14 mouse cellular contexts compared by ENCODE assay signal in genomic region chr7:120862196-120862595, GRCm38 (mm10). TPM values are rescaled to one million over a fixed set of nuclear protein-coding genes. Genes with fewer than 3 reads are reported as not detected.
DNase-seq lines count a peak whose midpoint lies in the region; ATAC-seq and TF ChIP-seq lines count a peak whose summit lies in the region.
"Had no signal": no experiment of that assay in that cellular context is flagged by ENCODE, and none has a peak within 500 bp of the region (broad histone marks: within the 10 kb centered on the region; RNA-seq: fewer than 3 reads in every experiment).

No protein-coding gene starts in this region.

- peak; percentile 50 for DNase-seq in hindbrain, embryonic 10.5 days (ENCODE audit: low spot score)
- peak; percentile 68 for DNase-seq in embryo, embryonic 11 days
- peak; percentile 42 for DNase-seq in hindlimb bud, embryonic 11.5 days (ENCODE audit: extremely low spot score, low read depth, low spot score)
- no peak for DNase-seq in liver, postnatal 0 days
- DNase-seq in T-cell, adult 2 months (ENCODE audit: low spot score) = no peak
- DNase-seq in frontal cortex, postnatal 36 days (ENCODE audit: low spot score in 2 of 2) = no peak
- DNase-seq: kidney, adult 8-10 months; lung, postnatal 4 days; retina, postnatal 1 day had no signal

- 4% methylated on average over 3 of the region's 3 CpGs for WGBS in hindbrain, embryonic 10.5 days
- 7% methylated on average over 3 of the region's 3 CpGs for WGBS in hindbrain, embryonic 12.5 days
- 32% methylated on average over 3 of the region's 3 CpGs for WGBS in liver, postnatal 0 days (ENCODE audit: insufficient replicate concordance)

- TF ChIP-seq CTCF in liver, postnatal 0 days (IDR thresholded peaks at IDR 0.05; ENCODE audit: low read depth) = no peak

- peaks cover 20% of the 10 kb centered on the region for H3K36me3 ChIP-seq in hindbrain, embryonic 10.5 days
- H3K36me3 ChIP-seq in hindbrain, embryonic 12.5 days = no peaks in the 10 kb centered on the region
- H3K36me3 ChIP-seq in liver, postnatal 0 days (replicated peaks; ENCODE audit: insufficient read depth, low read length) = peaks cover 20% of the 10 kb centered on the region

- no peak overlapping the region for H3K9ac ChIP-seq in hindbrain, embryonic 12.5 days
- H3K9ac ChIP-seq in liver, postnatal 0 days (replicated peaks) = peak overlapping the region; percentile 48

- TF ChIP-seq EP300 in liver, postnatal 0 days (IDR thresholded peaks at IDR 0.05; ENCODE audit: low read depth) = no peak

- no peaks in the 10 kb centered on the region for H3K27me3 ChIP-seq in hindbrain, embryonic 10.5 days (ENCODE audit: insufficient read depth, poor library complexity, severe bottlenecking)
- no peaks in the 10 kb centered on the region for H3K27me3 ChIP-seq in hindbrain, embryonic 12.5 days
- no peaks in the 10 kb centered on the region for H3K27me3 ChIP-seq in liver, postnatal 0 days (ENCODE audit: insufficient read depth, low read length)
- H3K27me3 ChIP-seq: CH12.LX had no signal

- no peak overlapping the region for H3K4me3 ChIP-seq in hindbrain, embryonic 10.5 days
- H3K4me3 ChIP-seq in hindbrain, embryonic 12.5 days = no peak overlapping the region
- 0 out of 2 replicates have a peak overlapping the region, but pooled peaks have one; percentile 3 for H3K4me3 ChIP-seq in liver, postnatal 0 days (ENCODE audit: low read depth, low read length)
- H3K4me3 ChIP-seq: left cerebral cortex, adult 2 months; myocyte had no signal

- no peaks in the 10 kb centered on the region for H3K9me3 ChIP-seq in hindbrain, embryonic 10.5 days
- no peaks in the 10 kb centered on the region for H3K9me3 ChIP-seq in hindbrain, embryonic 12.5 days (replicated peaks)
- no peaks in the 10 kb centered on the region for H3K9me3 ChIP-seq in liver, postnatal 0 days (ENCODE audit: low read length)

- no peak overlapping the region for H3K4me2 ChIP-seq in hindbrain, embryonic 12.5 days (replicated peaks)
- H3K4me2 ChIP-seq in liver, postnatal 0 days (ENCODE audit: low read depth, low read length) = peak overlapping the region; percentile 59

- no peak for ATAC-seq in hindbrain, embryonic 12.5 days (ENCODE audit: low FRiP score)
- ATAC-seq in liver, postnatal 0 days = no peak

- peaks cover 66% of the 10 kb centered on the region for H3K4me1 ChIP-seq in hindbrain, embryonic 10.5 days (replicated peaks)
- H3K4me1 ChIP-seq in hindbrain, embryonic 12.5 days = peaks cover 51% of the 10 kb centered on the region
- peaks cover 77% of the 10 kb centered on the region for H3K4me1 ChIP-seq in liver, postnatal 0 days (ENCODE audit: insufficient read depth)

- peak overlapping the region; percentile 66 for H3K27ac ChIP-seq in hindbrain, embryonic 10.5 days
- no peak overlapping the region for H3K27ac ChIP-seq in hindbrain, embryonic 12.5 days
- H3K27ac ChIP-seq in liver, postnatal 0 days (ENCODE audit: low read depth) = peak overlapping the region; percentile 88
- H3K27ac ChIP-seq: left cerebral cortex, adult 2 months had no signal

RNA-seq across cellular contexts. Expression of gene Eef2k, which starts 19.6 kb away (rescaled TPM):
- polyA plus RNA-seq in hindbrain, embryonic 10.5 days (2016; fragmentation: Nextera tagmentation; extraction: Ambion mirVana) = 26.9 and 30.1 TPM in 2 replicates
- 32.5 and 34.8 TPM in 2 replicates for polyA plus RNA-seq in hindbrain, embryonic 12.5 days (2016; fragmentation: Nextera tagmentation; extraction: Ambion mirVana)
- polyA plus RNA-seq in liver, postnatal 0 days (2015; fragmentation: Nextera tagmentation; extraction: Ambion mirVana) = 14.4 and 19.5 TPM in 2 replicates

RNA-seq across cellular contexts. Expression of gene Gm5737, which starts 50.0 kb away (rescaled TPM):
- not detected in 2 replicates for polyA plus RNA-seq in hindbrain, embryonic 10.5 days (2016; fragmentation: Nextera tagmentation; extraction: Ambion mirVana)
- not detected in 2 replicates for polyA plus RNA-seq in hindbrain, embryonic 12.5 days (2016; fragmentation: Nextera tagmentation; extraction: Ambion mirVana)
- polyA plus RNA-seq in liver, postnatal 0 days (2015; fragmentation: Nextera tagmentation; extraction: Ambion mirVana) = not detected in 2 replicates
- polyA plus RNA-seq: heart, embryonic 14.5 days; myocyte had no signal

RNA-seq across cellular contexts. Expression of gene Polr3e, which starts 55.3 kb away (rescaled TPM):
- polyA plus RNA-seq in hindbrain, embryonic 10.5 days (2016; fragmentation: Nextera tagmentation; extraction: Ambion mirVana) = 31.2 and 41.0 TPM in 2 replicates
- polyA plus RNA-seq in hindbrain, embryonic 12.5 days (2016; fragmentation: Nextera tagmentation; extraction: Ambion mirVana) = 29.2 and 29.8 TPM in 2 replicates
- polyA plus RNA-seq in liver, postnatal 0 days (2015; fragmentation: Nextera tagmentation; extraction: Ambion mirVana) = 8.5 and 9.3 TPM in 2 replicates

Comparison
In these comparisons a context has a peak if more than half of its experiments do, and no peak if none do; other contexts are left out.
1. DNase-seq: peak in hindbrain, embryonic 10.5 days (single experiment), embryo, embryonic 11 days (single experiment) and hindlimb bud, embryonic 11.5 days (single experiment); none in liver, postnatal 0 days (single experiment), T-cell, adult 2 months (single experiment) and frontal cortex, postnatal 36 days (0 of 2).